Mouse (Mus musculus) G1E (cell line): ENCODE results near the gene Map2k3. TPM values are rescaled to one million over a fixed set of nuclear protein-coding genes. Genes with fewer than 3 reads are reported as not detected.

ENCODE experiments used
- ATAC-seq: 2 replicates; pipeline ENCODE4 v1.8.0; 2016; ENCODE audit warnings: mild to moderate bottlenecking; ENCODE audit not compliant: insufficient number of reproducible peaks, poor library complexity, low FRiP score, severe bottlenecking; ENCODE audit errors: extremely low read depth
- DNase-seq: peaks from one replicate; pipeline ENCODE4 v3.0.0; 2012; ENCODE audit warnings: low spot score
- H3K27me3 ChIP-seq: 2 replicates; pipeline ENCODE4 v1.6.1; 2012; ENCODE audit warnings: mild to moderate bottlenecking, low read length, inconsistent platforms; ENCODE audit not compliant: insufficient read depth
- H3K36me3 ChIP-seq: replicated peaks from 2 replicates; pipeline ENCODE3; 2012; ENCODE audit warnings: mild to moderate bottlenecking, inconsistent platforms
- H3K4me1 ChIP-seq: 2 replicates; pipeline ENCODE4 v1.6.1; 2012; ENCODE audit warnings: low read depth, low read length, inconsistent platforms, mixed read lengths; ENCODE audit not compliant: insufficient read depth
- H3K4me3 ChIP-seq: 2 replicates; pipeline ENCODE4 v1.5.1; 2012; ENCODE audit warnings: low read depth, mild to moderate bottlenecking, inconsistent platforms, low read length, moderate library complexity, mixed read lengths
- H3K9me3 ChIP-seq: replicated peaks from 2 replicates; pipeline ENCODE4 v1.6.1; 2012; ENCODE audit warnings: inconsistent platforms
- CTCF ChIP-seq: IDR thresholded peaks from 2 replicates; pipeline ENCODE4 v1.5.1; 2012; ENCODE audit warnings: low read depth, low read length, inconsistent platforms, mixed read lengths
- GATA1 ChIP-seq: IDR thresholded peaks from 2 replicates; pipeline ENCODE4 v1.6.1; 2012; ENCODE audit warnings: borderline replicate concordance, low read length, inconsistent platforms, mixed read lengths
- GATA2 ChIP-seq: IDR thresholded peaks from 2 replicates; pipeline ENCODE4 v1.6.1; 2012; ENCODE audit warnings: low read depth, low read length, inconsistent platforms, borderline replicate concordance
- POLR2AphosphoS5 ChIP-seq: IDR thresholded peaks from 2 replicates; pipeline ENCODE4 v1.6.1; 2012; ENCODE audit warnings: low read depth, low read length, inconsistent platforms; ENCODE audit not compliant: insufficient replicate concordance
- TAL1 ChIP-seq: conservative IDR thresholded peaks from 2 replicates; pipeline ENCODE4 v1.6.1; 2012; ENCODE audit warnings: low read depth, low read length, inconsistent platforms, mixed read lengths
- polyA plus RNA-seq: library from polyadenylated mRNA; stranded (reverse); fragments of >175 nt; gene quantifications from 2 replicates; pipeline ENCODE4 v1.2.3, GENCODE M21; 2012
- total RNA-seq, 2 experiments: library from RNA; stranded (forward) in 1 of 2; stranded (reverse) in 1 of 2; fragments of 200-1000 nt in 1 of 2; fragments of >200 nt in 1 of 2; fragmentation: Nextera tagmentation in 1 of 2; gene quantifications; 2 replicates each; pipeline ENCODE4 v1.2.3; 2014 to 2017

The Map2k3 gene
- total and polyA plus RNA-seq, 3 experiments: 30.6 to 189 (median 32.1) TPM

GRCm38 (mm10) chr11:60902001-60902400 is 29.8 kb upstream of the Map2k3 start:
- H3K4me1 ChIP-seq: 0 out of 2 replicates have a peak, but pooled peaks cover 3% of the 10 kb centered on the region
- no peak for ATAC-seq
- H3K4me3 ChIP-seq: no peak overlapping the region
- TF ChIP-seq GATA1 (no peak), TAL1 (no peak), POLR2AphosphoS5 (no peak), CTCF (no peak), GATA2 (no peak)
- no peak for DNase-seq
- no peaks in the 10 kb centered on the region for H3K9me3 ChIP-seq
- H3K27me3 ChIP-seq: peaks cover 21% of the 10 kb centered on the region
- peaks cover 35% of the 10 kb centered on the region for H3K36me3 ChIP-seq

GRCm38 (mm10) chr11:60902486-60902885 is 29.3 kb upstream of the Map2k3 start:
- no peak for TF ChIP-seq TAL1
- no peak for TF ChIP-seq POLR2AphosphoS5
- TF ChIP-seq GATA1: no peak
- TF ChIP-seq CTCF: no peak
- no peak for TF ChIP-seq GATA2
- Histone ChIP-seq H3K9me3 (no peaks in the 10 kb centered on the region), H3K27me3 (peaks cover 16% of the 10 kb centered on the region), H3K4me1 (0 out of 2 replicates have a peak, but pooled peaks cover 3% of the 10 kb centered on the region), H3K4me3 (no peak overlapping the region), H3K36me3 (peaks cover 35% of the 10 kb centered on the region)
- DNase-seq: no peak
- ATAC-seq: no peak

- H3K27me3 ChIP-seq: peaks cover 12% of the 10 kb centered on the region
- H3K4me1 ChIP-seq: no peaks in the 10 kb centered on the region
- TF ChIP-seq GATA2: no peak
- no peak for TF ChIP-seq CTCF
- TF ChIP-seq TAL1: no peak
- TF ChIP-seq POLR2AphosphoS5: no peak
- no peak for TF ChIP-seq GATA1
- no peaks in the 10 kb centered on the region for H3K9me3 ChIP-seq
- peaks cover 39% of the 10 kb centered on the region for H3K36me3 ChIP-seq
- ATAC-seq: no peak
- H3K4me3 ChIP-seq: no peak overlapping the region
- no peak for DNase-seq
Observed at GRCm38 (mm10) chr11:60903661-60904061, 28.2 kb upstream of the Map2k3 start.

GRCm38 (mm10) chr11:60905407-60906120 is 26.3 kb upstream of the Map2k3 start:
- H3K27me3 ChIP-seq: peaks cover 5% of the 10 kb centered on the region
- H3K4me1 ChIP-seq: no peaks in the 10 kb centered on the region
- H3K9me3 ChIP-seq: no peaks in the 10 kb centered on the region
- H3K4me3 ChIP-seq: no peak overlapping the region
- DNase-seq (no peak), ATAC-seq (no peak)
- TF ChIP-seq CTCF (no peak), POLR2AphosphoS5 (no peak), GATA2 (no peak), GATA1 (no peak), TAL1 (no peak)
- H3K36me3 ChIP-seq: peaks cover 45% of the 10 kb centered on the region

GRCm38 (mm10) chr11:60906449-60906848 is 25.4 kb upstream of the Map2k3 start:
- no peaks in the 10 kb centered on the region; the same call in 1 of the 2 replicates for H3K27me3 ChIP-seq
- DNase-seq (no peak), ATAC-seq (no peak)
- peaks cover 48% of the 10 kb centered on the region for H3K36me3 ChIP-seq
- no peak for TF ChIP-seq GATA2
- TF ChIP-seq GATA1: no peak
- no peak for TF ChIP-seq CTCF
- no peak for TF ChIP-seq POLR2AphosphoS5
- no peak for TF ChIP-seq TAL1
- H3K9me3 ChIP-seq: no peaks in the 10 kb centered on the region
- no peak overlapping the region for H3K4me3 ChIP-seq
- H3K4me1 ChIP-seq: peaks cover 2% of the 10 kb centered on the region

GRCm38 (mm10) chr11:60908073-60908472 is 23.8 kb upstream of the Map2k3 start:
- Histone ChIP-seq H3K4me3 (no peak overlapping the region), H3K36me3 (peaks cover 50% of the 10 kb centered on the region), H3K27me3 (no peaks in the 10 kb centered on the region; the same call in 1 of the 2 replicates), H3K9me3 (no peaks in the 10 kb centered on the region), H3K4me1 (peaks cover 16% of the 10 kb centered on the region)
- no peak for DNase-seq
- no peak for ATAC-seq
- TF ChIP-seq CTCF (no peak), POLR2AphosphoS5 (no peak), GATA2 (no peak), TAL1 (no peak), GATA1 (no peak)

GRCm38 (mm10) chr11:60909626-60910025 is 22.2 kb upstream of the Map2k3 start:
- TF ChIP-seq POLR2AphosphoS5: no peak
- no peak for TF ChIP-seq GATA2
- no peak for TF ChIP-seq CTCF
- no peak for ATAC-seq
- no peaks in the 10 kb centered on the region; the same call in 1 of the 2 replicates for H3K27me3 ChIP-seq
- DNase-seq: no peak
- H3K9me3 ChIP-seq: no peaks in the 10 kb centered on the region
- H3K36me3 ChIP-seq: peaks cover 38% of the 10 kb centered on the region
- peaks cover 27% of the 10 kb centered on the region for H3K4me1 ChIP-seq
- no peak overlapping the region for H3K4me3 ChIP-seq
